Mouse (Mus musculus): ENCODE data around the gene Tnfaip1. TPM values are rescaled to one million over a fixed set of nuclear protein-coding genes. Genes with fewer than 3 reads are reported as not detected.
"Not testable (repeated sequence)": the region's sequence is repeated elsewhere in the genome, so short reads cannot be mapped to it uniquely, and the experiment has no call there.

Tnfaip1 gene
- polyA plus RNA-seq (2015; fragmentation: Nextera tagmentation; extraction: Ambion mirVana) = 63.0 and 64.6 TPM in 2 replicates

- H3K4me3 ChIP-seq = peak within 1 kb of the TSS; percentile 54
- peaks cover 32% of the 10 kb centered on the region for H3K4me1 ChIP-seq (replicated peaks)
- peak within 1 kb of the TSS; percentile 80 for H3K9ac ChIP-seq
- peak within 1 kb of the TSS; percentile 92 for H3K27ac ChIP-seq (replicated peaks)
- under 1% methylated on average over 52 of the region's 52 CpGs for WGBS
- H3K27me3 ChIP-seq = no peaks in the 10 kb centered on the region
- peaks cover 27% of the 10 kb centered on the region for H3K36me3 ChIP-seq
- ATAC-seq (ENCODE audit: low FRiP score, low read depth) = peak; percentile 98
- H3K9me3 ChIP-seq = no peaks in the 10 kb centered on the region
- H3K4me2 ChIP-seq = peak within 1 kb of the TSS; percentile 74
These were observed at the start of gene Tnfaip1, which contains the start of gene Ift20 for GRCm38 (mm10) chr11:78536080-78536689. Tnfaip1 (minus strand) TSS chr11:78536332. Ift20 (plus strand) TSS chr11:78536361.

DNA sequence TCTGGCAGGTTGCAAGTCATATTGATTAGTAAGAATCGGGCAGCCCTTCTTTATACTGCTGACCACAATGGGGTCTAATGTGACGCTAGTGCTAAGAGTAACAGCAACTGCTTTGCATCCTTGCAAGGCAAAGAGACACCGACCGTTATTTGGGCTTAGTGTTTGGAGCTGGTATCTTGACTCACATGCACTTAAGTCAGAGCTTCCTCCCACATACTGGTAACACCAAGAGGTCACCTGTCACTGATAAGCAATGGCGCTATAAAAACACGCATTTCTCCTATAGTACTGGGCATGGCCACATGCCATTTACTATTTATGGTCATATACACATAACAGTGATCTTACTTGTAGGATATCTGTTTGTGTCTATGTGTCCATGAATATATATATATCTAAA lies 46.7 kb upstream of the Tnfaip1 start:
- Histone ChIP-seq H3K9ac (no peak overlapping the region), H3K36me3 (peaks cover 30% of the 10 kb centered on the region), H3K4me3 (no peak overlapping the region), H3K27me3 (no peaks in the 10 kb centered on the region), H3K4me1 (replicated peaks) (no peaks in the 10 kb centered on the region), H3K9me3 (no peaks in the 10 kb centered on the region), H3K4me2 (no peak overlapping the region), H3K27ac (replicated peaks) (no peak overlapping the region)
- WGBS = 92% methylated on average over 6 of the region's 6 CpGs
- ATAC-seq (ENCODE audit: low FRiP score, low read depth) = no peak

- Histone ChIP-seq H3K27ac (replicated peaks) (no peak overlapping the region), H3K4me3 (no peak overlapping the region), H3K9ac (no peak overlapping the region), H3K27me3 (no peaks in the 10 kb centered on the region), H3K4me2 (no peak overlapping the region), H3K4me1 (replicated peaks) (no peaks in the 10 kb centered on the region), H3K36me3 (peaks cover 41% of the 10 kb centered on the region), H3K9me3 (no peaks in the 10 kb centered on the region)
- ATAC-seq (ENCODE audit: low FRiP score, low read depth) = no peak
- WGBS = 73% methylated on average over 2 of the region's 2 CpGs
These were observed 38.8 kb upstream of the Tnfaip1 start for GRCm38 (mm10) chr11:78574975-78575374.

- Histone ChIP-seq H3K4me3 (no peak overlapping the region), H3K27me3 (no peaks in the 10 kb centered on the region), H3K4me2 (no peak overlapping the region), H3K27ac (replicated peaks) (no peak overlapping the region), H3K9ac (no peak overlapping the region), H3K9me3 (no peaks in the 10 kb centered on the region), H3K36me3 (peaks cover 40% of the 10 kb centered on the region), H3K4me1 (replicated peaks) (no peaks in the 10 kb centered on the region)
- 95% methylated on average over 3 of the region's 3 CpGs for WGBS
- no peak for ATAC-seq (ENCODE audit: low FRiP score, low read depth)
These were observed 38.4 kb upstream of the Tnfaip1 start for GRCm38 (mm10) chr11:78574536-78574935.

DNA sequence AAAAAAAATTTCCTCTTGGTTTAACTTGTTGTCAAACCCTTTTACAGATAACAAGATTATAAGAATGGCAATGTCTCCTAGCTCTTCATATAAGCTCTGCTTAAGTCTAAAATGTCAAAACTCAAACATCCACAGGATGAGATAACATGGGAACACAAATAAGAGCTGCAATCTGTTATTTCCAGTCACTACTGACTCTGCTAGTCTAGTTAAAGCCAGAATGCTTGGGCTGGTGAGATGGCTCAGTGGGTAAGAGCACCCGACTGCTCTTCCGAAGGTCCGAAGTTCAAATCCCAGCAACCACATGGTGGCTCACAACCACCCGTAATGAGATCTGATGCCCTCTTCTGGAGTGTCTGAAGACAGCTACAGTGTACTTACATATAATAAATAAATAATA lies 37.9 kb upstream of the Tnfaip1 start:
- 91% methylated on average over 4 of the region's 4 CpGs for WGBS
- H3K4me3 ChIP-seq; H3K9me3 ChIP-seq; H3K27ac ChIP-seq (replicated peaks); H3K4me2 ChIP-seq; ATAC-seq (ENCODE audit: low FRiP score, low read depth); H3K9ac ChIP-seq; H3K27me3 ChIP-seq; H3K4me1 ChIP-seq (replicated peaks): not testable (repeated sequence)
- peaks cover 39% of the 10 kb centered on the region for H3K36me3 ChIP-seq

DNA sequence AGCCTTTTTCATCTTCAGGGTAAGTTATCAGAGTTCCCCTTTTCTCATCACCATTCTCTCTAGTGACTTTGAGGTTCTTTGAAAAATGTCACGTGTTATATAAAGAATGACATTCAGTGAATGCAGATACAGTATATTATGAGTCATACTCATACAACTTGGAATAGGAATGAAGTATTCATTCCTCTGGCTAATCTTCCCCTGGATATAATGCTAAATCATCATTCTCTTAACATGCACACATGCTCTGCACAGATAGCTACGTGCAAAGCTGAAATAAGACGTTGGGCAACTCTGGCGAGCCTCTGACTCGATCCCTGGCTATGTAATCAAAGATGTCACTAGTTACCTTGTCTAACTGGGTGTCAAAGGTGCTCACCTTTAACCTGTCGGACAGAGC lies 35.7 kb upstream of the Tnfaip1 start:
- no peak overlapping the region for H3K9ac ChIP-seq
- no peaks in the 10 kb centered on the region for H3K4me1 ChIP-seq (replicated peaks)
- H3K27ac ChIP-seq (replicated peaks) = no peak overlapping the region
- H3K4me2 ChIP-seq = no peak overlapping the region
- no peaks in the 10 kb centered on the region for H3K9me3 ChIP-seq
- WGBS = 92% methylated on average over 6 of the region's 6 CpGs
- ATAC-seq (ENCODE audit: low FRiP score, low read depth) = no peak
- H3K36me3 ChIP-seq = peaks cover 39% of the 10 kb centered on the region
- H3K4me3 ChIP-seq = no peak overlapping the region
- no peaks in the 10 kb centered on the region for H3K27me3 ChIP-seq

DNA sequence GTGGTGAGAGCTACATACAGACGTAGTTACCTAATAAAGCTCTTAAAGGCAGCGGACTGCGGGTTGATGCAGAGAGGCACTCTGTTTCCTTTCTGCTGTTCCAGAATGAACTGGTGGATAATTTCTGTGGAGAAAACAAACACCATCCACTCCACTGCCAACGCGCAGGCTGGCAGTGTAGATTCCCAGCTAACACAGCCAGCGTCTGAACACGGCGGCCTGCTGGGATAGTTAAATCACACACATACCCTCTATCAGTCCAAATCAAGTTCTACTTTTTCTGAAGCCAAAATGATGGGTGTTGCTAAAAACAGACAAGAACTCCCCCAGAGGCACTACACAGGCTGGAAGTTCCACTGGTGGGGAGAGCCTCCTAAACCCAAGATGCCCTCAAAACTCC lies 35.3 kb upstream of the Tnfaip1 start:
- Histone ChIP-seq H3K27me3 (no peaks in the 10 kb centered on the region), H3K9me3 (no peaks in the 10 kb centered on the region), H3K27ac (replicated peaks) (no peak overlapping the region), H3K9ac (no peak overlapping the region), H3K4me1 (replicated peaks) (no peaks in the 10 kb centered on the region), H3K4me2 (no peak overlapping the region), H3K4me3 (no peak overlapping the region), H3K36me3 (peaks cover 39% of the 10 kb centered on the region)
- 89% methylated on average over 8 of the region's 8 CpGs for WGBS
- ATAC-seq (ENCODE audit: low FRiP score, low read depth) = no peak

DNA sequence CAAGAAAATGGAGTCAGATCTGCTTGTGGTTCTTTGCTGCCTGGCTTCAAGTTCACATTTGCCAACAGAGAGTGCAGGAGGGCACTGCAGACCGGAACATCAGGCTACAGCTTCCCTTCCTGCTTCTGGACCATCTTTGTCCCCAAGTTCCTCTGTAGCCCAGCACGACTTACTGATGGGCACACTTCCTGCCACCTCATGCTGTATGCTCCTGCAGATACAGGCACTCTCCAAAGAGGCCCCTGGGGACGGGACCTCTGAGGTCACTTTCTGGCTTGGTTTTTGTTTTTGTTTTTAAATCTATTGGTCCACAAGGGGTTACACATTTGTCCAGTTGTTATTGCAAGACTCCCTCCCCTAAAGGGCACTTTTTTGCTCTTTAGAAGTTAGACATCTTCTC lies 33.7 kb upstream of the Tnfaip1 start:
- peaks cover 35% of the 10 kb centered on the region for H3K36me3 ChIP-seq
- no peak overlapping the region for H3K9ac ChIP-seq
- H3K4me3 ChIP-seq = no peak overlapping the region
- H3K4me2 ChIP-seq = no peak overlapping the region
- no peak overlapping the region for H3K27ac ChIP-seq (replicated peaks)
- WGBS = 71% methylated on average over 3 of the region's 3 CpGs
- H3K9me3 ChIP-seq = no peaks in the 10 kb centered on the region
- no peaks in the 10 kb centered on the region for H3K4me1 ChIP-seq (replicated peaks)
- ATAC-seq (ENCODE audit: low FRiP score, low read depth) = no peak
- H3K27me3 ChIP-seq = no peaks in the 10 kb centered on the region

DNA sequence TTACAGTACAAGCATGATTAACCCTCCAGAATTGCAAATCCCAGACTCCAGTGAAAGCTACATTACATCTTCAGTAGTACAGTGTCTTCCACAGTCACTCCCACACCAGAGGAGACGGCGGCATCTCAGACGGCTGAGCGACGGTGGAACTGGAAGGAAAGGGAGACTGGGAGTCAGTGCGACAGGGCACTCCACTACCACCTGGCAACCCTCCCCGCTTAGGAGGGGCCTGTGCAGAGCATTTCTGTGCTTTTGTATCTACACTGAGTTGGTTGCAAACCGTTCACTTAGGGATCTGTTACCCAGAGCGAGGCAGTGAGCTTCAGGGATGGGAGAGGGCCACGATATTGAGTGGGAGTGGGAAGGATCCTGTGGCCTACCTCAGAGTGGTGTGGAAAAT lies 32.7 kb upstream of the Tnfaip1 start:
- Histone ChIP-seq H3K9ac (no peak overlapping the region), H3K27ac (replicated peaks) (no peak overlapping the region), H3K4me1 (replicated peaks) (no peaks in the 10 kb centered on the region), H3K27me3 (no peaks in the 10 kb centered on the region), H3K4me3 (no peak overlapping the region), H3K4me2 (no peak overlapping the region), H3K36me3 (peaks cover 31% of the 10 kb centered on the region), H3K9me3 (no peaks in the 10 kb centered on the region)
- WGBS = 90% methylated on average over 10 of the region's 10 CpGs
- no peak for ATAC-seq (ENCODE audit: low FRiP score, low read depth)

GRCm38 (mm10) chr11:78567614-78568013 lies 31.5 kb upstream of the Tnfaip1 start:
- H3K9me3 ChIP-seq = no peaks in the 10 kb centered on the region
- H3K4me3 ChIP-seq = no peak overlapping the region
- 94% methylated on average over 6 of the region's 6 CpGs for WGBS
- no peaks in the 10 kb centered on the region for H3K27me3 ChIP-seq
- no peak overlapping the region for H3K9ac ChIP-seq
- peaks cover 25% of the 10 kb centered on the region for H3K36me3 ChIP-seq
- ATAC-seq (ENCODE audit: low FRiP score, low read depth) = no peak
- no peak overlapping the region for H3K4me2 ChIP-seq
- H3K4me1 ChIP-seq (replicated peaks) = no peaks in the 10 kb centered on the region
- no peak overlapping the region for H3K27ac ChIP-seq (replicated peaks)

DNA sequence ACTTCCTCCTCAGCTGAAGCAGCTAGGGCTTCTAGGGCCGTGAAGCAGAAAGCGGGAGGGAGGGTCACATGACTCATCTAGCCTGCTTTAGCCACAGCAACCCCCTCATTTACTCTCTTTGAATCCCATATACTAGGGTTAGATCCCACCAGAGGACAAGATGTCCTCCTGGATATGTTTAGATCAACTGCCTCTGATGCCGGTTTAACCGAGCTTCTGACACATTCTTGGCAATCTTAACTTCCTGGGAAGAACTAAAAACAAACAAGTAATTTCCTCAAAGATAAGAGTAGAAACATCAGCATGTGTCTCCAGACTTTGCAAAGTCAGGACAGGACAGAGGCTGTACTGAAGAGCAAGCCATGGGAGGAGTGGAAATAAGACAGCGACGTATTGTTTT lies 30.6 kb upstream of the Tnfaip1 start:
- ATAC-seq (ENCODE audit: low FRiP score, low read depth) = no peak
- Histone ChIP-seq H3K4me3 (no peak overlapping the region), H3K4me2 (no peak overlapping the region), H3K27me3 (no peaks in the 10 kb centered on the region), H3K9ac (no peak overlapping the region), H3K9me3 (no peaks in the 10 kb centered on the region), H3K36me3 (peaks cover 17% of the 10 kb centered on the region; the same call in 1 of the 2 replicates), H3K4me1 (replicated peaks) (no peaks in the 10 kb centered on the region), H3K27ac (replicated peaks) (no peak overlapping the region)
- WGBS = 82% methylated on average over 6 of the region's 6 CpGs

GRCm38 (mm10) chr11:78560447-78560846 lies 24.3 kb upstream of the Tnfaip1 start:
- no peaks in the 10 kb centered on the region for H3K9me3 ChIP-seq
- no peak overlapping the region for H3K27ac ChIP-seq (replicated peaks)
- no peaks in the 10 kb centered on the region for H3K4me1 ChIP-seq (replicated peaks)
- ATAC-seq (ENCODE audit: low FRiP score, low read depth) = peak; percentile 77
- 16% methylated on average over 4 of the region's 4 CpGs for WGBS
- H3K9ac ChIP-seq = no peak overlapping the region
- no peaks in the 10 kb centered on the region for H3K36me3 ChIP-seq
- H3K4me3 ChIP-seq = no peak overlapping the region
- H3K27me3 ChIP-seq = no peaks in the 10 kb centered on the region
- H3K4me2 ChIP-seq = no peak overlapping the region

DNA sequence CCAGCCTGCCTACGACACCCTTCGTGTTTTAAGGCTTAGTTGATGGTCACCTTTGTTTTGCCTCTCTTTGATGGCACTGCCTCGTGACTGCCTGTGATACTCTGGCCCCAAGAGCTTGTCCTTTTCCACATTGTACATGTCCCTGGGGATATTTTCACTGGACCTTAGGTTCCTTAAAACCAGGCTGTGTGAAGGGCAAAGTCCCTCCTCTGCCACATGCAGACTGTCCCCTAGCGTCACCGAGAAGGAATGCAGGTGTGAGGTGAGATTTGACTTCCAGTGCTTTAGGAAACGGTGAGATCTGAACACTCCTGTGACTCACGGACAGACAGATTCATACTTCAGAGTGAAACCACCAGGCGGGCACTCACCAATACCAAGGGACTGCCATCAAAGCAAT lies 21.1 kb upstream of the Tnfaip1 start:
- ATAC-seq (ENCODE audit: low FRiP score, low read depth) = no peak
- Histone ChIP-seq H3K27ac (replicated peaks) (no peak overlapping the region), H3K9ac (no peak overlapping the region), H3K4me3 (no peak overlapping the region), H3K4me1 (replicated peaks) (no peaks in the 10 kb centered on the region), H3K9me3 (no peaks in the 10 kb centered on the region), H3K36me3 (no peaks in the 10 kb centered on the region), H3K27me3 (no peaks in the 10 kb centered on the region), H3K4me2 (no peak overlapping the region)
- 64% methylated on average over 8 of the region's 8 CpGs for WGBS

Data from hindbrain, embryonic 15.5 days (tissue).